Mouse (Mus musculus): ENCODE measurements around the gene Tas2r102.

Tas2r102 gene

GRCm38 (mm10) chr6:132761831-132762230 lies at the start of gene Tas2r102:
Tas2r102 (plus strand) TSS chr6:132762131.
- no peak for DNase-seq

GRCm38 (mm10) chr6:132737935-132738334 lies 24.0 kb upstream of the Tas2r102 start, which contains the start of gene Tas2r115:
Tas2r115 (minus strand) TSS chr6:132738035.
- DNase-seq = no peak

- peak; percentile 43 for DNase-seq
Measured at GRCm38 (mm10) chr6:132750206-132750605, 11.7 kb upstream of the Tas2r102 start.

GRCm38 (mm10) chr6:132754430-132754829 lies 7.5 kb upstream of the Tas2r102 start, which contains the start of gene Tas2r124:
Tas2r124 (plus strand) TSS chr6:132754730.
- DNase-seq = no peak

GRCm38 (mm10) chr6:132778062-132778461 lies 16.1 kb downstream of the Tas2r102 start, which contains the start of gene Tas2r136:
Tas2r136 (minus strand) TSS chr6:132778162.
- no peak for DNase-seq

- no peak for DNase-seq
Measured at GRCm38 (mm10) chr6:132795393-132795792, 33.5 kb downstream of the Tas2r102 start.

- no peak for DNase-seq
Measured at GRCm38 (mm10) chr6:132802518-132802917, 40.6 kb downstream of the Tas2r102 start, which contains the start of gene Tas2r117. Tas2r117 (plus strand) TSS chr6:132802818.
